Mouse (Mus musculus) erythroblast, embryonic 14.5 days (primary cell): ENCODE results near the gene Rcan1.

ENCODE experiments used
- GATA1 ChIP-seq: IDR thresholded peaks from 2 replicates; pipeline ENCODE4 v1.6.1; 2012; ENCODE audit warnings: low read length, inconsistent platforms, mixed read lengths
- TAL1 ChIP-seq: IDR thresholded peaks from 3 replicates; pipeline ENCODE4 v1.6.1; 2012; ENCODE audit warnings: low read length, inconsistent platforms, mixed read lengths

GRCm38 (mm10) chr16:92420641-92421040 is 50.0 kb downstream of the Rcan1 start:
- TF ChIP-seq TAL1 (no peak), GATA1 (no peak)
